Mouse (Mus musculus): ENCODE measurements around the gene Gipr. TPM values are rescaled to one million over a fixed set of nuclear protein-coding genes. Genes with fewer than 3 reads are reported as not detected.

Gene Gipr
- polyA plus RNA-seq (2012; rRNA removed), result 1.9 and 2.6 TPM in 2 replicates

- Histone ChIP-seq H3K27me3 (ENCODE audit: control insufficient read depth, insufficient read depth, low read length) (no peaks in the 10 kb centered on the region), H3K4me3 (replicated peaks; ENCODE audit: insufficient read depth, low read depth, low read length) (no peak within 1 kb of the TSS), H3K4me1 (ENCODE audit: control insufficient read depth, insufficient read depth, low read length) (peaks cover 3% of the 10 kb centered on the region; the same call in 1 of the 2 replicates), H3K27ac (ENCODE audit: insufficient read depth, low read length) (no peak within 1 kb of the TSS)
- no peak for TF ChIP-seq CTCF (IDR thresholded peaks at IDR 0.05; ENCODE audit: borderline replicate concordance, insufficient read depth, low read depth, low read length)
- TF ChIP-seq POLR2A (IDR thresholded peaks at IDR 0.05; ENCODE audit: borderline replicate concordance, insufficient read depth, low read length), result no peak
- WGBS, result 26% methylated on average over 14 of the region's 14 CpGs
- no peak for DNase-seq
These were observed at the start of gene Gipr for GRCm38 (mm10) chr7:19165656-19166423. Gene Gipr (minus strand): TSS chr7:19166127.

GRCm38 (mm10) chr7:19214940-19215339, 49.0 kb upstream of the Gipr start:
- Histone ChIP-seq H3K27me3 (ENCODE audit: control insufficient read depth, insufficient read depth, low read length) (no peaks in the 10 kb centered on the region), H3K27ac (ENCODE audit: insufficient read depth, low read length) (no peak overlapping the region), H3K4me3 (replicated peaks; ENCODE audit: insufficient read depth, low read depth, low read length) (no peak overlapping the region), H3K4me1 (ENCODE audit: control insufficient read depth, insufficient read depth, low read length) (no peaks in the 10 kb centered on the region; the same call in 1 of the 2 replicates)
- WGBS, result 72% methylated on average over 9 of the region's 9 CpGs
- DNase-seq, result no peak
- TF ChIP-seq POLR2A (IDR thresholded peaks at IDR 0.05; ENCODE audit: borderline replicate concordance, insufficient read depth, low read length) (no peak), CTCF (IDR thresholded peaks at IDR 0.05; ENCODE audit: borderline replicate concordance, insufficient read depth, low read depth, low read length) (no peak)

- Histone ChIP-seq H3K4me3 (replicated peaks; ENCODE audit: insufficient read depth, low read depth, low read length) (no peak overlapping the region), H3K27me3 (ENCODE audit: control insufficient read depth, insufficient read depth, low read length) (no peaks in the 10 kb centered on the region), H3K4me1 (ENCODE audit: control insufficient read depth, insufficient read depth, low read length) (no peaks in the 10 kb centered on the region; the same call in 1 of the 2 replicates), H3K27ac (ENCODE audit: insufficient read depth, low read length) (no peak overlapping the region)
- no peak for DNase-seq
- 51% methylated on average over 7 of the region's 7 CpGs for WGBS
- TF ChIP-seq CTCF (IDR thresholded peaks at IDR 0.05; ENCODE audit: borderline replicate concordance, insufficient read depth, low read depth, low read length) (no peak), POLR2A (IDR thresholded peaks at IDR 0.05; ENCODE audit: borderline replicate concordance, insufficient read depth, low read length) (no peak)
These were observed 48.4 kb upstream of the Gipr start for GRCm38 (mm10) chr7:19214369-19214768.

GRCm38 (mm10) chr7:19213385-19213784, 47.5 kb upstream of the Gipr start:
- Histone ChIP-seq H3K4me3 (replicated peaks; ENCODE audit: insufficient read depth, low read depth, low read length) (no peak overlapping the region), H3K27me3 (ENCODE audit: control insufficient read depth, insufficient read depth, low read length) (no peaks in the 10 kb centered on the region), H3K27ac (ENCODE audit: insufficient read depth, low read length) (no peak overlapping the region), H3K4me1 (ENCODE audit: control insufficient read depth, insufficient read depth, low read length) (no peaks in the 10 kb centered on the region; the same call in 1 of the 2 replicates)
- DNase-seq, result no peak
- 71% methylated on average over 2 of the region's 2 CpGs for WGBS
- TF ChIP-seq POLR2A (IDR thresholded peaks at IDR 0.05; ENCODE audit: borderline replicate concordance, insufficient read depth, low read length) (no peak), CTCF (IDR thresholded peaks at IDR 0.05; ENCODE audit: borderline replicate concordance, insufficient read depth, low read depth, low read length) (no peak)

GRCm38 (mm10) chr7:19211996-19212755, 46.2 kb upstream of the Gipr start, which contains the start of gene Gpr4:
Gene Gpr4 (plus strand): TSS chr7:19212538.
- H3K27me3 ChIP-seq (ENCODE audit: control insufficient read depth, insufficient read depth, low read length), result no peaks in the 10 kb centered on the region
- no peak for DNase-seq
- no peak within 1 kb of the TSS; the same call in 1 of the 2 replicates for H3K27ac ChIP-seq (ENCODE audit: insufficient read depth, low read length)
- no peaks in the 10 kb centered on the region; the same call in 1 of the 2 replicates for H3K4me1 ChIP-seq (ENCODE audit: control insufficient read depth, insufficient read depth, low read length)
- H3K4me3 ChIP-seq (replicated peaks; ENCODE audit: insufficient read depth, low read depth, low read length), result peak within 1 kb of the TSS; percentile 38
- WGBS, result 3% methylated on average over 28 of the region's 30 CpGs
- TF ChIP-seq CTCF (IDR thresholded peaks at IDR 0.05; ENCODE audit: borderline replicate concordance, insufficient read depth, low read depth, low read length), result no peak
- TF ChIP-seq POLR2A (IDR thresholded peaks at IDR 0.05; ENCODE audit: borderline replicate concordance, insufficient read depth, low read length), result no peak

GRCm38 (mm10) chr7:19211041-19211675, 45.2 kb upstream of the Gipr start:
- H3K4me1 ChIP-seq (ENCODE audit: control insufficient read depth, insufficient read depth, low read length), result no peaks in the 10 kb centered on the region; the same call in 1 of the 2 replicates
- H3K4me3 ChIP-seq (replicated peaks; ENCODE audit: insufficient read depth, low read depth, low read length), result no peak overlapping the region
- 64% methylated on average over 5 of the region's 5 CpGs for WGBS
- no peak for DNase-seq
- no peak for TF ChIP-seq CTCF (IDR thresholded peaks at IDR 0.05; ENCODE audit: borderline replicate concordance, insufficient read depth, low read depth, low read length)
- TF ChIP-seq POLR2A (IDR thresholded peaks at IDR 0.05; ENCODE audit: borderline replicate concordance, insufficient read depth, low read length), result no peak
- no peak overlapping the region for H3K27ac ChIP-seq (ENCODE audit: insufficient read depth, low read length)
- no peaks in the 10 kb centered on the region for H3K27me3 ChIP-seq (ENCODE audit: control insufficient read depth, insufficient read depth, low read length)

GRCm38 (mm10) chr7:19210010-19210409, 44.1 kb upstream of the Gipr start:
- DNase-seq, result no peak
- no peaks in the 10 kb centered on the region for H3K27me3 ChIP-seq (ENCODE audit: control insufficient read depth, insufficient read depth, low read length)
- no peak overlapping the region for H3K4me3 ChIP-seq (replicated peaks; ENCODE audit: insufficient read depth, low read depth, low read length)
- no peaks in the 10 kb centered on the region; the same call in 1 of the 2 replicates for H3K4me1 ChIP-seq (ENCODE audit: control insufficient read depth, insufficient read depth, low read length)
- TF ChIP-seq POLR2A (IDR thresholded peaks at IDR 0.05; ENCODE audit: borderline replicate concordance, insufficient read depth, low read length) (no peak), CTCF (IDR thresholded peaks at IDR 0.05; ENCODE audit: borderline replicate concordance, insufficient read depth, low read depth, low read length) (peak; percentile 6; the same call in 1 of the 2 replicates)
- no peak overlapping the region for H3K27ac ChIP-seq (ENCODE audit: insufficient read depth, low read length)
- WGBS, result 92% methylated on average over 5 of the region's 5 CpGs
